Mouse (Mus musculus) liver, embryonic 16.5 days (tissue): ENCODE results near the gene Olfr791. TPM values are rescaled to one million over a fixed set of nuclear protein-coding genes. Genes with fewer than 3 reads are reported as not detected.

ENCODE experiments used
- ATAC-seq: fragments of 200-750 bp; cut with Nextera tagmentation; 2 replicates; pipeline ENCODE4 v1.8.0; 2017; ENCODE audit warnings: low read depth, mild to moderate bottlenecking, moderate number of reproducible peaks, moderate library complexity
- H3K27ac ChIP-seq: fragments of 300-500 bp; sonication (generic); 2 replicates; pipeline ENCODE4 v1.5.1; 2014; ENCODE audit warnings: mild to moderate bottlenecking, low read length
- H3K27me3 ChIP-seq: fragments of 300-500 bp; sonication (generic); 2 replicates; pipeline ENCODE4 v1.6.1; 2014; ENCODE audit warnings: low read depth, low read length, mixed read lengths; ENCODE audit not compliant: control insufficient read depth, insufficient read depth
- H3K36me3 ChIP-seq: fragments of 300-500 bp; sonication (generic); 2 replicates; pipeline ENCODE4 v1.6.1; 2014; ENCODE audit warnings: mild to moderate bottlenecking; ENCODE audit not compliant: control insufficient read depth, insufficient read depth
- H3K4me1 ChIP-seq: fragments of 300-500 bp; sonication (generic); 2 replicates; pipeline ENCODE4 v1.6.1; 2014; ENCODE audit warnings: low read depth, low read length, mixed read lengths; ENCODE audit not compliant: control insufficient read depth
- H3K4me2 ChIP-seq: fragments of 300-500 bp; sonication (generic); 2 replicates; pipeline ENCODE4 v1.6.1; 2014; ENCODE audit warnings: low read depth, low read length, mixed read lengths
- H3K4me3 ChIP-seq: fragments of 300-500 bp; sonication (generic); 2 replicates; pipeline ENCODE4 v1.5.1; 2014; ENCODE audit warnings: low read depth, mild to moderate bottlenecking, low read length
- H3K9ac ChIP-seq: fragments of 300-500 bp; sonication (generic); 2 replicates; pipeline ENCODE4 v1.6.1; 2014; ENCODE audit warnings: low read depth, low read length
- H3K9me3 ChIP-seq: fragments of 300-500 bp; sonication (generic); replicated peaks from 2 replicates; pipeline ENCODE4 v1.6.1; 2016; ENCODE audit warnings: low read length; ENCODE audit not compliant: control insufficient read depth
- WGBS: fragments of 180-500 bp; shearing (Covaris S2); extraction: QIAGEN DNeasy Blood & Tissue Kit; methylation state at CpG from one replicate; pipeline ENCODE4 v1.1.7; 2014; ENCODE audit not compliant: insufficient replicate concordance; 5-methylcytosine and 5-hydroxymethylcytosine counted together
- polyA plus RNA-seq: library from polyadenylated mRNA; unstranded; fragments of >200 nt; fragmentation: Nextera tagmentation; extraction: Ambion mirVana; gene quantifications from 2 replicates; pipeline ENCODE4 v1.2.1, GENCODE M21; 2015

Olfr791 gene
- polyA plus RNA-seq, 1 experiment from 2014 or later, result not detected

GRCm38 (mm10) chr10:129577066-129577465 is 55.5 kb downstream of the Olfr791 start:
- WGBS, result 29% methylated on average over 1 of the region's 1 CpGs
- H3K9ac ChIP-seq, result no peak overlapping the region
- no peaks in the 10 kb centered on the region for H3K27me3 ChIP-seq
- H3K27ac ChIP-seq, result no peak overlapping the region
- no peaks in the 10 kb centered on the region for H3K9me3 ChIP-seq
- ATAC-seq, result no peak
- H3K36me3 ChIP-seq, result no peaks in the 10 kb centered on the region
- no peak overlapping the region for H3K4me2 ChIP-seq
- no peaks in the 10 kb centered on the region for H3K4me1 ChIP-seq
- no peak overlapping the region for H3K4me3 ChIP-seq

Other genes with a start within 250 kb of the Olfr791 start
- not detected in 2 replicates for gene Olfr780, start 203.7 kb upstream of the Olfr791 start, polyA plus RNA-seq
- not detected in 2 replicates for gene Olfr781, start 192.9 kb upstream of the Olfr791 start, polyA plus RNA-seq
- gene Olfr782, start 172.9 kb upstream of the Olfr791 start, polyA plus RNA-seq, result not detected in 2 replicates
- gene Olfr784, start 137.7 kb upstream of the Olfr791 start, polyA plus RNA-seq, result 0.04 TPM in 1 of 2 replicates, not detected in the other
- gene Olfr785, start 116.4 kb upstream of the Olfr791 start, polyA plus RNA-seq, result not detected in 2 replicates
- not detected in 2 replicates for gene Olfr786, start 94.5 kb upstream of the Olfr791 start, polyA plus RNA-seq
- not detected in 2 replicates for gene Olfr787, start 59.9 kb upstream of the Olfr791 start, polyA plus RNA-seq
- not detected in 2 replicates for gene Olfr788, start 50.8 kb upstream of the Olfr791 start, polyA plus RNA-seq
- gene Olfr789, start 37.0 kb upstream of the Olfr791 start, polyA plus RNA-seq, result not detected in 2 replicates
- not detected in 2 replicates for gene Olfr790, start 23.3 kb upstream of the Olfr791 start, polyA plus RNA-seq
- not detected in 2 replicates for gene Olfr792, start 17.4 kb downstream of the Olfr791 start, polyA plus RNA-seq
- gene Olfr794, start 45.9 kb downstream of the Olfr791 start, polyA plus RNA-seq, result not detected in 2 replicates
- gene Olfr796, start 90.8 kb downstream of the Olfr791 start, polyA plus RNA-seq, result not detected in 2 replicates
- not detected in 2 replicates for gene Olfr798, start 106.1 kb downstream of the Olfr791 start, polyA plus RNA-seq
- not detected in 2 replicates for gene Olfr799, start 115.7 kb downstream of the Olfr791 start, polyA plus RNA-seq
- gene Olfr800, start 135.9 kb downstream of the Olfr791 start, polyA plus RNA-seq, result not detected in 2 replicates
- gene Olfr801, start 152.1 kb downstream of the Olfr791 start, polyA plus RNA-seq, result not detected in 2 replicates
- not detected in 2 replicates for gene Olfr802, start 166.4 kb downstream of the Olfr791 start, polyA plus RNA-seq
- gene Olfr803, start 172.5 kb downstream of the Olfr791 start, polyA plus RNA-seq, result not detected in 2 replicates
- not detected in 2 replicates for gene Olfr804, start 181.4 kb downstream of the Olfr791 start, polyA plus RNA-seq
- not detected in 2 replicates for gene Olfr805, start 207.6 kb downstream of the Olfr791 start, polyA plus RNA-seq
- gene Olfr806, start 220.1 kb downstream of the Olfr791 start, polyA plus RNA-seq, result not detected in 2 replicates
- gene Olfr807, start 236.0 kb downstream of the Olfr791 start, polyA plus RNA-seq, result not detected in 2 replicates
- gene Olfr808, start 243.7 kb downstream of the Olfr791 start, polyA plus RNA-seq, result not detected in 2 replicates